Mouse (Mus musculus): ENCODE results near the gene Ntn4.

Gene Ntn4

GRCm38 (mm10) chr10:93640521-93640952 is at the start of gene Ntn4:
Gene Ntn4 (plus strand): TSS chr10:93640681.
- DNase-seq (ENCODE audit: low spot score): no peak

GRCm38 (mm10) chr10:93592456-93592855 is 48.0 kb upstream of the Ntn4 start:
- peak; percentile 24 for DNase-seq (ENCODE audit: low spot score)

GRCm38 (mm10) chr10:93594022-93594482 is 46.4 kb upstream of the Ntn4 start:
- peak; percentile 96 for DNase-seq (ENCODE audit: low spot score)

GRCm38 (mm10) chr10:93595831-93596230 is 44.6 kb upstream of the Ntn4 start:
- no peak for DNase-seq (ENCODE audit: low spot score)

- DNase-seq (ENCODE audit: low spot score): no peak
Observed at GRCm38 (mm10) chr10:93596641-93597040, 43.8 kb upstream of the Ntn4 start.

GRCm38 (mm10) chr10:93602309-93602708 is 38.2 kb upstream of the Ntn4 start:
- no peak for DNase-seq (ENCODE audit: low spot score)

GRCm38 (mm10) chr10:93603256-93603655 is 37.2 kb upstream of the Ntn4 start:
- no peak for DNase-seq (ENCODE audit: low spot score)

- DNase-seq (ENCODE audit: low spot score): no peak
Observed at GRCm38 (mm10) chr10:93606326-93606725, 34.2 kb upstream of the Ntn4 start.

- DNase-seq (ENCODE audit: low spot score): peak; percentile 69
Observed at GRCm38 (mm10) chr10:93608051-93608450, 32.4 kb upstream of the Ntn4 start.

- no peak for DNase-seq (ENCODE audit: low spot score)
Observed at GRCm38 (mm10) chr10:93609236-93609635, 31.2 kb upstream of the Ntn4 start.

- DNase-seq (ENCODE audit: low spot score): no peak
Observed at GRCm38 (mm10) chr10:93610896-93611295, 29.6 kb upstream of the Ntn4 start.

GRCm38 (mm10) chr10:93611419-93612007 is 29.0 kb upstream of the Ntn4 start:
- DNase-seq (ENCODE audit: low spot score): peak; percentile 80

- DNase-seq (ENCODE audit: low spot score): no peak
Observed at GRCm38 (mm10) chr10:93614850-93615249, 25.6 kb upstream of the Ntn4 start.

- DNase-seq (ENCODE audit: low spot score): no peak
Observed at GRCm38 (mm10) chr10:93620438-93621179, 19.9 kb upstream of the Ntn4 start.

- no peak for DNase-seq (ENCODE audit: low spot score)
Observed at GRCm38 (mm10) chr10:93623725-93624124, 16.8 kb upstream of the Ntn4 start.

- DNase-seq (ENCODE audit: low spot score): no peak
Observed at GRCm38 (mm10) chr10:93624151-93624550, 16.3 kb upstream of the Ntn4 start.

- no peak for DNase-seq (ENCODE audit: low spot score)
Observed at GRCm38 (mm10) chr10:93630310-93630709, 10.2 kb upstream of the Ntn4 start.

- DNase-seq (ENCODE audit: low spot score): no peak
Observed at GRCm38 (mm10) chr10:93632086-93632485, 8.4 kb upstream of the Ntn4 start.

GRCm38 (mm10) chr10:93633563-93633962 is 6.9 kb upstream of the Ntn4 start:
- DNase-seq (ENCODE audit: low spot score): no peak

GRCm38 (mm10) chr10:93633971-93634370 is 6.5 kb upstream of the Ntn4 start:
- no peak for DNase-seq (ENCODE audit: low spot score)

- peak; percentile 79 for DNase-seq (ENCODE audit: low spot score)
Observed at GRCm38 (mm10) chr10:93635941-93636340, 4.5 kb upstream of the Ntn4 start.

- DNase-seq (ENCODE audit: low spot score): peak; percentile 41
Observed at GRCm38 (mm10) chr10:93640953-93641820, 706 bp downstream of the Ntn4 start.

Data from embryo, embryonic 10 days (tissue).